Mouse (Mus musculus) limb, embryonic 11.5 days (tissue): ENCODE data around the gene Kirrel3. TPM values are rescaled to one million over a fixed set of nuclear protein-coding genes. Genes with fewer than 3 reads are reported as not detected.

Experiments used
- ATAC-seq: fragments of 200-750 bp; cut with Nextera tagmentation; 2 replicates; pipeline ENCODE4 v1.8.0; 2017; ENCODE audit warnings: low read depth; ENCODE audit not compliant: insufficient number of reproducible peaks, low FRiP score, low TSS enrichment
- DNase-seq: peaks from one replicate; pipeline ENCODE4 v3.0.0-alpha.2; 2015; ENCODE audit warnings: low spot score
- H3K27ac ChIP-seq: fragments of 300-500 bp; sonication (generic); replicated peaks from 2 replicates; pipeline ENCODE4 v1.5.1; 2014; ENCODE audit warnings: low read depth, mild to moderate bottlenecking, low read length
- H3K27me3 ChIP-seq: fragments of 300-500 bp; sonication (generic); 2 replicates; pipeline ENCODE4 v1.6.1; 2014; ENCODE audit warnings: mild to moderate bottlenecking, low read length, mixed read lengths; ENCODE audit not compliant: control insufficient read depth, insufficient read depth
- H3K36me3 ChIP-seq: fragments of 300-500 bp; sonication (generic); 2 replicates; pipeline ENCODE4 v1.6.1; 2014; ENCODE audit warnings: mild to moderate bottlenecking, low read length, moderate library complexity, mixed read lengths; ENCODE audit not compliant: control insufficient read depth, insufficient read depth
- H3K4me1 ChIP-seq: fragments of 300-500 bp; sonication (generic); 2 replicates; pipeline ENCODE4 v1.6.1; 2014; ENCODE audit warnings: low read length, mixed read lengths; ENCODE audit not compliant: control insufficient read depth, insufficient read depth
- H3K4me2 ChIP-seq: fragments of 300-500 bp; sonication (generic); 2 replicates; pipeline ENCODE4 v1.6.1; 2014; ENCODE audit warnings: low read depth, mild to moderate bottlenecking, moderate library complexity; ENCODE audit not compliant: severe bottlenecking
- H3K4me3 ChIP-seq: fragments of 300-500 bp; sonication (generic); 2 replicates; pipeline ENCODE4 v1.5.1; 2014; ENCODE audit warnings: low read depth, low read length
- H3K9ac ChIP-seq: fragments of 300-500 bp; sonication (generic); 2 replicates; pipeline ENCODE4 v1.6.1; 2014; ENCODE audit warnings: mild to moderate bottlenecking, low read length
- H3K9me3 ChIP-seq: fragments of 300-500 bp; sonication (generic); 2 replicates; pipeline ENCODE4 v1.6.1; 2016; ENCODE audit warnings: low read length; ENCODE audit not compliant: control insufficient read depth
- WGBS: fragments of 180-500 bp; shearing (Covaris S2); extraction: QIAGEN DNeasy Blood & Tissue Kit; methylation state at CpG from one replicate; pipeline ENCODE4 v1.1.7; 2014; 5-methylcytosine and 5-hydroxymethylcytosine counted together
- polyA plus RNA-seq: library from polyadenylated mRNA; unstranded; fragments of >200 nt; fragmentation: Nextera tagmentation; extraction: Ambion mirVana; gene quantifications from 2 replicates; pipeline ENCODE4 v1.2.1, GENCODE M21; 2014

The Kirrel3 gene
- polyA plus RNA-seq, 1 experiment from 2014 or later: 2.6 TPM

DNA sequence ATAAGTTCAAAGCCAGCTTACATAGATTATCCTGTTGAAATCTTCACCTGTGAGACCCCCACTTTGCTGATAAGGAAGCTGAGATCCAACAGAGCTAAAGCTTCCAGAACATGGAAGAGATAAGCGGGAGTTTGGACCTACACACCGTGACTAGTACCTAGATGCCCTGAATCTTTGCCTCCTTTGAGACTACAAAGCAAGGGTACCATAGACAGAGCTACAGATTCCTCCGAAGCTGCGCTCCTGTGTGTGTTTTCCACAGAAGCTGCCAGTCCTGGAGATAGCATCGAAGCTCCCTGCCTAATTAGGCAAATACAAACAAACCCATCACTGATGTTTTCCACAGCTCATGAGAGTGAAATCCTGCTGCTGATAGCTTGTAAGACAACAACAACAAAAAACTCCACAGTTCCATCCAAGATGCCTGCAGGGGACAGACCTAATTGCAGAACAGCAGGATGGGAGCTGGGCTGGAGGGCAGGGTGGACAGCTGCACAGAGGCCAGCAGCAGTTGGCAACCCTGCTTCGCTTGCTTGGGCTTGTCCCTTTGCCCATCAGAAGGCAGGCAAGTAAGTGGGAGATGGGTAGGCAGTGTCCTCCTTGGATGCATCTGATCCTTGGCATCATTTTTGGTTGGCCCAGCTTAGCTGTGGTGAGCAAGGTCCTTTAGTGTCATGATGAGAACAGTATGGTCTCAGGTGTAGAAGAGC is 456.6 kb downstream of the Kirrel3 start:
- DNase-seq (no peak), ATAC-seq (no peak)
- no peak overlapping the region for H3K27ac ChIP-seq
- no peak overlapping the region for H3K9ac ChIP-seq
- no peaks in the 10 kb centered on the region for H3K27me3 ChIP-seq
- no peak overlapping the region for H3K4me3 ChIP-seq
- H3K4me1 ChIP-seq: no peaks in the 10 kb centered on the region
- WGBS: 74% methylated on average over 6 of the region's 6 CpGs
- H3K9me3 ChIP-seq: no peaks in the 10 kb centered on the region
- H3K4me2 ChIP-seq: no peak overlapping the region
- H3K36me3 ChIP-seq: no peaks in the 10 kb centered on the region

DNA sequence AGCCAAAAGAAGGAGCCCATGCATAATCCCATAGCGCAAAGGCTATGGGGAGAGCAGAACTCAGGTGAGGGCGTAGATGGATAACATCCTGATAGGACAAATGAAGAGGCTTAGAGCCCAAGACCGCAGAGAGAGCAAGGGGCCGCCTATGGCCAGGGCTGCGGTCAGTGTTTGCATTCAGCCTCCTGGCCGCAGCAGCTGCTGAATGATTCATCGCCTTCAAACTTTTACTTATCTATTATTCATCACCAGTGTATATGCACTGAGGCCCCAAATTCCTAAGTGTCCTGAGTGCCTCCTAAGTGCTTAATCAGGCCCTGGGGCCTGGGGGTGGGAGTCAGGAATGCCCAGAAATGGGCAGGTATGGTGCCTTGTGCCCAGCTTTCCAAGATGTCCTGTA is 457.3 kb downstream of the Kirrel3 start:
- Histone ChIP-seq H3K9me3 (no peaks in the 10 kb centered on the region), H3K4me2 (no peak overlapping the region), H3K27me3 (no peaks in the 10 kb centered on the region), H3K9ac (no peak overlapping the region), H3K27ac (no peak overlapping the region), H3K36me3 (no peaks in the 10 kb centered on the region), H3K4me3 (no peak overlapping the region), H3K4me1 (no peaks in the 10 kb centered on the region)
- WGBS: 93% methylated on average over 7 of the region's 7 CpGs
- DNase-seq (no peak), ATAC-seq (no peak)

DNA sequence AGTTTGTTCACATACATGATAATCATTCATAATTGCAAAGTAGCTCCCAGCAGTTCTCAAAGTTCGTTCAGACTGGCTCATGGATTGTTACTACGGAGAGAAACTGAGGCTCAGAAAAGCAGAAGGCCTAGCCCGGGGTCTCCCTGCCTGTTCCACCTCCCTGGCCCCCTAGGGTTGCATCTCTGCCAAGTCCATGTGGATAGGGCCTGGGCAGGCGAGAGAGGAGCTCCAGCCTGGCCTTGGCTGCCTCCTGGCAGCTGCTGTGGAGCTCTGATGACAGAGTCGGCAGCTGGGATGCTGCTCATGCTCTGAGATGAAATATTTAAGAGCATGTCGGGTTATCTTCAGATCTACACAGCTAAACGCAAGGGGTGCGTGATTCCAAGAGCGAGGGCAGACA is 459.6 kb downstream of the Kirrel3 start:
- DNase-seq (no peak), ATAC-seq (no peak)
- H3K9ac ChIP-seq: no peak overlapping the region
- WGBS: 79% methylated on average over 9 of the region's 9 CpGs
- no peak overlapping the region for H3K4me2 ChIP-seq
- no peaks in the 10 kb centered on the region for H3K36me3 ChIP-seq
- no peaks in the 10 kb centered on the region for H3K27me3 ChIP-seq
- H3K27ac ChIP-seq: no peak overlapping the region
- H3K4me3 ChIP-seq: no peak overlapping the region
- H3K4me1 ChIP-seq: no peaks in the 10 kb centered on the region
- no peaks in the 10 kb centered on the region for H3K9me3 ChIP-seq

DNA sequence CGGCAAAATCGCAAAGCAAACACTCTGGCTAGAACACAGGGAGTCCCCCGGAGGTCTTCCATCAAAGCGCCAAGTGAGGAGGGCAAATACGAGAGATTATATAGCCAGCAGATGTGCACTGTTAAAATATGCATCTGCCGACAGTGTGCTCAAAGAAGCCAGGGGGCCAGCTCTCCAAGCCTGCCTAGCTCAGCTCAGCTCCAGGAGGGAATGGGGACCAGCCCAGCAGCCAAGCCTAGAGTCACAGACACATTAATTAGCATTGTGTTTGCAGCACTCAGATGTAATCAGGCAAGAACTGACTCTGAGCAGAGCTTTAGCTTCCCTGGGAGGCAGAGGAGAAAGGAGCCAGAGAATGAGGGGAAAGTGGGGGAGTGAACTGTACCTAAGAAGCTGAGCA is 461.6 kb downstream of the Kirrel3 start:
- H3K27ac ChIP-seq: no peak overlapping the region
- 28% methylated on average over 6 of the region's 6 CpGs for WGBS
- no peak overlapping the region for H3K9ac ChIP-seq
- no peaks in the 10 kb centered on the region for H3K36me3 ChIP-seq
- H3K4me2 ChIP-seq: no peak overlapping the region
- no peaks in the 10 kb centered on the region for H3K4me1 ChIP-seq
- no peaks in the 10 kb centered on the region for H3K27me3 ChIP-seq
- DNase-seq (no peak), ATAC-seq (no peak)
- H3K4me3 ChIP-seq: no peak overlapping the region
- H3K9me3 ChIP-seq: no peaks in the 10 kb centered on the region

DNA sequence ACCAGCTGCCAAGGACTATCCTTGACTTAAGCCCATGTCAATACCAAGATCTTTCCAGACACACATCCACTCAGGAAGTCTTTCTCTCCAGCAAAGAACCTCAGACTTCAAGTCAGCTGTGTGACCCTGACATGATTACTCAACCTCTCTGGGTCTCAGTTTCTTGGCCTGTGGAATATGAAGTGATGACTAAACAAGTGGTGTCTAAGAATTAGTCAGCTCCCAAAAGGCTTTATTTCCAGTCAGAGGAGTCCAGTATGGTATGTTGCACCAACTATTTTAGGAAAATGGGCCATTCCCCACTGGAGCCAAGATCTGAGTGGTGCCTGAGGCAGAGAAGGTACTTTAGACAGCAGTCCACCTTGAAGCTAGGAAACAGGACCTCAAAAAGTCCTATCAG is 462.0 kb downstream of the Kirrel3 start:
- no peak overlapping the region for H3K27ac ChIP-seq
- ATAC-seq: no peak

DNA sequence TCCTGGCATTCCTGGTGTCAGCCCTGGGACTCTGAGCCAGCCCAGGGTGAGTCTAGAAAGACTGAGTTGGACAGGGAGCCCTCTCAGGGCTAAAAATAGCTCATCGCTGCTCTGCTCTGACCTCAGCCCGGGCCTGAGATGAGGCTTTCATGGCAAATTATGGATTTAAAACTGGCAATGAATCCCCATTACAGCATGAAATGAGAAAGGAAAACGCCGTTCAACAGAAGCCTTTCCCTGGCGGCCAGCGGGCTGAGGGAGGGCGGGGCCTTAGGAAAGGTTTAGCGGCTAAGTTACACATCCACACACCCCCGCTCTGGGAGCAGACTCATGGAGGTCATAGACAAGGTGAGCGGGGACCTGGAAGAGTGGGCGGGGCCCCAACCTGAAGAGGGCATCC is 467.7 kb downstream of the Kirrel3 start:
- Histone ChIP-seq H3K4me1 (no peaks in the 10 kb centered on the region), H3K9me3 (no peaks in the 10 kb centered on the region), H3K9ac (no peak overlapping the region), H3K36me3 (no peaks in the 10 kb centered on the region), H3K4me3 (no peak overlapping the region), H3K27ac (no peak overlapping the region), H3K27me3 (no peaks in the 10 kb centered on the region), H3K4me2 (no peak overlapping the region)
- 66% methylated on average over 11 of the region's 11 CpGs for WGBS
- DNase-seq (no peak), ATAC-seq (no peak)

More for the DNA sequence above, 462.0 kb downstream of the Kirrel3 start:
- H3K4me2 ChIP-seq: no peak overlapping the region
- no peak for DNase-seq
- no peak overlapping the region for H3K9ac ChIP-seq
- H3K4me1 ChIP-seq: no peaks in the 10 kb centered on the region
- H3K4me3 ChIP-seq: no peak overlapping the region
- no peaks in the 10 kb centered on the region for H3K9me3 ChIP-seq
- H3K27me3 ChIP-seq: no peaks in the 10 kb centered on the region
- H3K36me3 ChIP-seq: no peaks in the 10 kb centered on the region

DNA sequence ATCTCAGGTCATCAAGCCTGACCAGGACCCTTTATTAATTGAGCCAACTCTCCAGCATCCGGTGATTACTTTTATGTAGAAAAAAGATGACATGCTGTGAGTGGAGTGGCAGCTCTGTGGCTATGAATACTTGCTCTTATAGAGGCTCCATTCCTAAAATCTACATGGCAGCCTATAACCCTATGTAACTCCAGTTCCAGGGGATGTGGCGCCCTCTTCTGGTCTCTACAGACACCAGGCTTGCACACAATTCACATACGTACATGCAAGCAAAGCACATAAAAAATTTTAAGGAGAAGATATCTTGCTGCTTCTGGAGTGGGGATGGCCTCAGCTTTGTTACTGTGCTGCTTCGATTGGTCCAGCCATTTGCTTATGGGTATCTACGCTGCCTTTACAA is 468.5 kb downstream of the Kirrel3 start:
- H3K4me1 ChIP-seq: no peaks in the 10 kb centered on the region
- no peaks in the 10 kb centered on the region for H3K36me3 ChIP-seq
- 52% methylated on average over 5 of the region's 5 CpGs for WGBS
- no peaks in the 10 kb centered on the region for H3K9me3 ChIP-seq
- H3K9ac ChIP-seq: no peak overlapping the region
- H3K4me3 ChIP-seq: no peak overlapping the region
- ATAC-seq (no peak), DNase-seq (peak; percentile 62)
- H3K4me2 ChIP-seq: no peak overlapping the region
- no peak overlapping the region for H3K27ac ChIP-seq
- H3K27me3 ChIP-seq: no peaks in the 10 kb centered on the region

DNA sequence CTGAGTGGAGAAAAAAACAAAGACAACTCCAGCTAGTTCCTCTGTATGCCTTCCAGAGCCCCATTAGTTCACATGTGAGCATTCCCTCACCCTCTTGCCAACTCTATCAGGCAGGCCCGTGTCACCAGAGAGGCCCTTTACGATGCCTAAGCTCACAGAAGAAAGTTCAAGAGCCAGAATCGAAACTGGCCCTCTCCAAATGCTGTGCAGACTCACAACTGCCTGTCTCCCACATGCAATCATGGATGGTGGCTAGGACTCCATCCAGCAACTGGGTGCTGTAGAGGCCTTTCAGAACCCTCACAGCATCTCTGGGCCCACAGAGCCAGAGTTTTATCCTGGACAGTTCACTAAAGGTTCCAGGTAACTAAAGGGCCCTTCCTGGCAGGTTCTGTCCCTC is 470.8 kb downstream of the Kirrel3 start:
- Histone ChIP-seq H3K9ac (no peak overlapping the region), H3K4me1 (no peaks in the 10 kb centered on the region), H3K36me3 (no peaks in the 10 kb centered on the region), H3K4me2 (no peak overlapping the region), H3K9me3 (no peaks in the 10 kb centered on the region), H3K27me3 (no peaks in the 10 kb centered on the region), H3K27ac (no peak overlapping the region), H3K4me3 (no peak overlapping the region)
- 72% methylated on average over 3 of the region's 3 CpGs for WGBS
- ATAC-seq: no peak
- DNase-seq: no peak

DNA sequence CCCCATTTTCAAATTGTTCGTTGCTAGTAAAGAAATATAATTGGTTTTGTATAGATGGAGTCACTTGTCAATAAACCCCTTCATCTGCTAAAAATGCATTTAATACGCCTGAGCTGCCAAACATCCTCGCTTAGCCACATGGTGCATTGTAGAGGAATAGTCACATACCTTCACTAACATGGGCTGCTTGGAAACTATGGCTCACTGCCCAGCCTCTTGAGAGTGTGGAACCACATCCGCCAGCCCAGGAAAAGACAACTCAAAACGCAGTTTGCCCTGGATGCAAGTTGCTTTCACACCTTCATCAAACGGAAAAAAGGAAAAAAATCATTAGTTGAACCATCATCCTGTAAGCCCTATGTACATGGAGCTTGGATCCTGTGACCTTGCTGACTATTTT is 472.0 kb downstream of the Kirrel3 start:
- DNase-seq: no peak
- no peak overlapping the region for H3K27ac ChIP-seq
- ATAC-seq: no peak
- no peaks in the 10 kb centered on the region for H3K4me1 ChIP-seq
- H3K27me3 ChIP-seq: no peaks in the 10 kb centered on the region
- no peak overlapping the region for H3K4me2 ChIP-seq
- no peaks in the 10 kb centered on the region for H3K36me3 ChIP-seq
- 83% methylated on average over 6 of the region's 6 CpGs for WGBS
- H3K9ac ChIP-seq: no peak overlapping the region
- no peak overlapping the region for H3K4me3 ChIP-seq
- H3K9me3 ChIP-seq: no peaks in the 10 kb centered on the region
